Mouse (Mus musculus) midbrain, embryonic 11.5 days (tissue): ENCODE measurements at regions not wholly inside any gene's neighbourhood (a gene's known extent, or its start where the extent isn't known, plus 50 kb on each side); places are given as distances from the start of the nearest gene placed in this dataset.
A peak's percentile ranks its signal among the peaks of the same experiment; 100 is the strongest.

Experiments used
- ATAC-seq: fragments of 200-750 bp; cut with Nextera tagmentation; 2 replicates; pipeline ENCODE4 v1.8.0; 2017; ENCODE audit warnings: moderate TSS enrichment, moderate library complexity; ENCODE audit not compliant: low FRiP score
- DNase-seq: peaks from one replicate; pipeline ENCODE4 v3.0.0; 2015; ENCODE audit warnings: low spot score; ENCODE audit errors: missing footprints
- H3K27ac ChIP-seq: fragments of 300-500 bp; sonication (generic); 2 replicates; pipeline ENCODE4 v1.5.1; 2014; ENCODE audit warnings: low read depth, low read length
- H3K27me3 ChIP-seq: fragments of 300-500 bp; sonication (generic); 2 replicates; pipeline ENCODE4 v1.6.1; 2014; ENCODE audit warnings: mild to moderate bottlenecking, low read length, moderate library complexity, mixed read lengths; ENCODE audit not compliant: control insufficient read depth, insufficient read depth
- H3K36me3 ChIP-seq: fragments of 300-500 bp; sonication (generic); 2 replicates; pipeline ENCODE4 v1.6.1; 2014; ENCODE audit warnings: mild to moderate bottlenecking, low read length, moderate library complexity, mixed read lengths; ENCODE audit not compliant: control insufficient read depth, insufficient read depth
- H3K4me1 ChIP-seq: fragments of 300-500 bp; sonication (generic); 2 replicates; pipeline ENCODE4 v1.6.1; 2014; ENCODE audit warnings: low read length; ENCODE audit not compliant: control insufficient read depth, insufficient read depth
- H3K4me2 ChIP-seq: fragments of 300-500 bp; sonication (generic); 2 replicates; pipeline ENCODE4 v1.6.1; 2014; ENCODE audit warnings: mild to moderate bottlenecking, moderate library complexity
- H3K4me3 ChIP-seq: fragments of 300-500 bp; sonication (generic); 2 replicates; pipeline ENCODE4 v1.5.1; 2014; ENCODE audit warnings: low read depth, low read length
- H3K9ac ChIP-seq: fragments of 300-500 bp; sonication (generic); 2 replicates; pipeline ENCODE4 v1.6.1; 2014; ENCODE audit warnings: low read length
- H3K9me3 ChIP-seq: fragments of 300-500 bp; sonication (generic); 2 replicates; pipeline ENCODE4 v1.6.1; 2016; ENCODE audit warnings: low read length; ENCODE audit not compliant: control insufficient read depth
- WGBS: fragments of 180-500 bp; shearing (Covaris S2); extraction: QIAGEN DNeasy Blood & Tissue Kit; methylation state at CpG from one replicate; pipeline ENCODE4 v1.1.7; 2014; 5-methylcytosine and 5-hydroxymethylcytosine counted together

DNA sequence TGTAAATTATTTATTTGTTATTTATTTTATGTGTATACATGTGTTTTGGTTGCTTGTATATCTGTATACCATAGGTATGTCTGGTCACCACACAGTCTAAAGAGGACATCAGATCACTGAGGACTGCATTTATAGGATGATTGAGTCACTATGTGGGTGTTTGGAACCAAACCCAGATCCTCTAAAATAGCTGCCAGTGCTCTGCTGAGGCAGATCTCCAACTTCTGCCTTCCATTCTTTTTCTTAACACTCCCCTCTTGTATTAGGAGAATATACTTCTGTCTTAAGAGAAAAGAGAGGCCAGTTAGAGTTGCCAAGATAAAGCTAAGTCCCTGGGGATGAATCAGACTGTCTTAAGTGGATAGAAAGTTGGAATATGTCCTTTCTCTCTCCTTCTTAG, 424.2 kb downstream of the Cntn6 start:
- no peaks in the 10 kb centered on the region for H3K9me3 ChIP-seq
- no peaks in the 10 kb centered on the region for H3K4me1 ChIP-seq
- no peak for ATAC-seq
- H3K4me3 ChIP-seq: no peak overlapping the region
- H3K36me3 ChIP-seq: no peaks in the 10 kb centered on the region
- no peak overlapping the region for H3K9ac ChIP-seq
- H3K27ac ChIP-seq: no peak overlapping the region
- no peaks in the 10 kb centered on the region for H3K27me3 ChIP-seq
- DNase-seq: no peak
- no peak overlapping the region for H3K4me2 ChIP-seq

DNA sequence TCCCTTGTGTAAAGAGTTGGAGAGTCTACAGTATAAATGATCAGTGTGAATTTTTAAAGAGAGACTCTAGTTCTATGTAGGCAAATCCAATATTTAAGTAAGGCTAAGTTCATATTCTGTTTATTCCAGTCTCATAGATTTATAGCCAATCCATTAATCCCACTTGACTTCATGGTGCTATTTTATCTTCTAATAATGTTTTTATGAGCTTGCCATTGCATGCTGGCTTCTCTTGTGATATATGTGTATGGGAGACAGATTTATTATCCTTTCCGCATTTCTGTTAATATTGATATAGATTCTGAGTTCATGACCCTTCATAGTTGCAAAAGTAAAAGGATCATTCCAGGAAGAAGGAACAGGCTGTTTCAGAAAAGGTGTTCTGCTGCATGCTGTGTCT, 430.0 kb downstream of the Cntn6 start:
- Histone ChIP-seq H3K4me1 (no peaks in the 10 kb centered on the region), H3K4me3 (no peak overlapping the region), H3K9me3 (no peaks in the 10 kb centered on the region), H3K27ac (no peak overlapping the region), H3K27me3 (no peaks in the 10 kb centered on the region), H3K4me2 (no peak overlapping the region), H3K9ac (no peak overlapping the region), H3K36me3 (no peaks in the 10 kb centered on the region)
- WGBS: 96% methylated on average over 1 of the region's 1 CpGs
- ATAC-seq: no peak
- DNase-seq: no peak

DNA sequence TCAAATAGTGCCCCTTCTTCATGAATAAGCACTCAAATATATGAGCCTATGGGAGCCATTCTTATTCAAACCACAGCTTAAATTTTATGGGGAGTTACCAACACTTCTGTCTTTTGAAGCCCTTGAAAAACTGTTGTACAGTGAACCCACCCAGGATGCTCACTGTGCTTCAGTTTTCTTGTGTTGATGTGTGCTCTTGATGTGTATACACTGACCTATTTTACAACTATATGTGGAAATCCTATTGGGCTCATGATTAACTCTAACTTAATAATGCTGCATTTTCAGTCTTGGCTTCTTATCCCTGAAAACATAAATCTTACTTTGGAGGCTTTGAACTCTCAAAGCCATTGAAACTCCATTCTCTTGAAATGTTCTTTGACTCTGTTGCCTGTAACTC, 433.5 kb downstream of the Cntn6 start:
- no peak overlapping the region for H3K9ac ChIP-seq
- H3K4me3 ChIP-seq: no peak overlapping the region
- H3K4me2 ChIP-seq: no peak overlapping the region
- no peaks in the 10 kb centered on the region for H3K36me3 ChIP-seq
- H3K4me1 ChIP-seq: no peaks in the 10 kb centered on the region
- no peaks in the 10 kb centered on the region for H3K27me3 ChIP-seq
- no peak for DNase-seq
- no peaks in the 10 kb centered on the region for H3K9me3 ChIP-seq
- no peak for ATAC-seq
- no peak overlapping the region for H3K27ac ChIP-seq

DNA sequence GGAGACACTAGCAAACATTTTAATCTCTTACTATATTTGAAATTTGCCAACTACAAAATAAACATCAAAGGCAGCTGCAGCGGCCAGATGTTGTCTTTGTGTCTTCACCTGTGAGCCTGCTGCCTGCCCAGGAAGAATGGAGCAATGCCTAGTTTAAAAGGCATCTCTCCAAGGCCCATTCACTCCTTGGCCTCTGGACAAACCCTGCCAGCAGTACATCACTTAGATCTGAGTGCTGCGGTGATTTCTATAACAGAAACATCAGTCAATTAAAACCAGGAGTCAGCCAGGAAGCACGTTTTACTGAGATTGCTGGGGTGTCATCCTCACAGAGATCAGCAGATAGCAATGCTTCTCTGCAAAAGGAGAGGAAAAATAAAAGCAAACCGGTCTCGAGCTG, 437.7 kb downstream of the Cntn6 start:
- H3K27ac ChIP-seq: no peak overlapping the region
- no peak overlapping the region for H3K4me2 ChIP-seq
- H3K9me3 ChIP-seq: no peaks in the 10 kb centered on the region
- H3K36me3 ChIP-seq: no peaks in the 10 kb centered on the region
- H3K9ac ChIP-seq: no peak overlapping the region
- ATAC-seq (no peak), DNase-seq (no peak)
- no peaks in the 10 kb centered on the region for H3K27me3 ChIP-seq
- no peak overlapping the region for H3K4me3 ChIP-seq
- 77% methylated on average over 5 of the region's 5 CpGs for WGBS
- H3K4me1 ChIP-seq: no peaks in the 10 kb centered on the region

DNA sequence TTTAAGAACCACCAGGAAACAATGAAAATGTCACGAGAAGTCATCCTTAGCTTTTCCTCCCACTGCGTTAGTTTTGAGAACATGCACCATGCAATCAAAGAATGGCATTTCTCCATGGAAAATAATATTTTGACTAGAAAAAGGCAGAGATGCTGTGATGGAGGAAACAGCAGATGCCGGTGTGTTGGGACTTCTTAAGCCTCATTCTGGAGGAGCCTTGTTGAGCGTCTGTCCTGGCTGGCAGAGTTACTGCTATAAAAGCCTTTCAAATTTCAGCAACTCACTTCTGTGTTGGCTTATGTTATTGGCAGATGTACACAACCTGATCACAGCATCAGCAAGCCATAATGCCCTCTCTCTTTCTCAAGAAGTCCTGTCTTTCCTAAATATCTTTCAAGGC, 439.6 kb downstream of the Cntn6 start:
- H3K36me3 ChIP-seq: no peaks in the 10 kb centered on the region
- no peak overlapping the region for H3K27ac ChIP-seq
- DNase-seq: no peak
- H3K9me3 ChIP-seq: no peaks in the 10 kb centered on the region
- H3K4me3 ChIP-seq: no peak overlapping the region
- no peak overlapping the region for H3K9ac ChIP-seq
- no peak overlapping the region for H3K4me2 ChIP-seq
- no peaks in the 10 kb centered on the region for H3K4me1 ChIP-seq
- no peaks in the 10 kb centered on the region for H3K27me3 ChIP-seq
- WGBS: 93% methylated on average over 4 of the region's 4 CpGs
- ATAC-seq: no peak

DNA sequence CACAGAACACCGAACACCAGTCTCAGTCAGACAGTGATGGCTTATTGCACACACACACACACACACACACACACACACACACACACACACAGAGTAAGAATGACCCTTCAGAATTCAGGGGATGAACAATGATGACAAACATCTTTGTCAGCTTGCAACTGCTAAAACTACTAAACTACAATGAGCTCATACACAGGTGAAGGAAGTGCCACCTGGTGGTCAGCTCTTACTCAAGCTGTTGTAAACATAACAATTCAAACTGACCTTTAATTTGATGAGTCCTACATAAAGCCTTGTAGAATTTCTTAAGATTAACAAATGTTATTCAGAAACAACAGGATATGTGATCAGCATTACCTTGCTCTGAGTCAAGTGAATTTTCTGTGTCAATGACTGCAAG, 446.5 kb downstream of the Cntn6 start:
- Histone ChIP-seq H3K4me3 (no peak overlapping the region), H3K4me1 (no peaks in the 10 kb centered on the region), H3K27me3 (no peaks in the 10 kb centered on the region), H3K27ac (no peak overlapping the region), H3K36me3 (no peaks in the 10 kb centered on the region), H3K9me3 (no peaks in the 10 kb centered on the region), H3K9ac (no peak overlapping the region), H3K4me2 (no peak overlapping the region)
- no peak for DNase-seq
- 94% methylated on average over 1 of the region's 1 CpGs for WGBS
- 0 out of 2 replicates have a peak, but pooled peaks have one; percentile 7 for ATAC-seq

DNA sequence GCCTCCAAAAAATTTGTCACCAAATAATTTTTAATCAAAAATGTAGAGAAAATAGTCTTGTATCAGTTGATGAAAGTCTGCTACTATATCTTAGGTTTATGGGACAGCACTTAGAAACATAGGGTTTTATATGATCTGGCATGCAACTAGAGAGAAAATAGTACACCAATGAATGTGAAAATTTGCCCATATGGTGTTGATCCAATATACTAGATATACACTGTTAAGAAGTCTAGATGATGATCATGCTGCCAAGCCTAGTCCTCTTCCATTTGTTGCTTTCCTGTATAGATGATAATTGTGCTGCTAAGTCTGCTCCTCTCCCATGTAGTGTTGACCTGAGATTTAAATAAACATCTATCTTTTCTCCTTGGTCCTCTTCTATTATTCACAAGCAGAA, 481.9 kb downstream of the Cntn6 start:
- Histone ChIP-seq H3K4me2 (no peak overlapping the region), H3K9ac (no peak overlapping the region), H3K4me1 (no peaks in the 10 kb centered on the region), H3K27me3 (no peaks in the 10 kb centered on the region), H3K4me3 (no peak overlapping the region), H3K36me3 (no peaks in the 10 kb centered on the region), H3K27ac (no peak overlapping the region), H3K9me3 (no peaks in the 10 kb centered on the region)
- ATAC-seq (no peak), DNase-seq (no peak)

DNA sequence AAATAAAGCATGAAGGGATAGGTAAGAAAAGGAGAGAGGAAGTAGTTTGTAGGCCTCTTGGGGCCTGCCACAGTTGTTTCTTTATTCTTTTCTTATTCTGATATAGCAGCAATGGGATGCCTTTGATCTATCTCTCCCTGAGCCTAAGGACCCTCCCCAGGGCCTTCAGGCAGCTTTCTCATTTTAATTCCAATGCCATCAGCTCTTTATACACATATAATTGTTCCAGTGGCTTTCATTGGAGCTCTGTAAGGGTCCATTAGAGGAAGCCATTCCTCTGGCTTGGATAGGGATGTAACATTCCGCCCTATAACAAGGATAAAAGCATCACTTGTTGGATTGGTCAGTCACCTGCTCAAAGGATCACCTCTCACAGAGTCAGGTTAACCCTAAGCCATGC, 491.6 kb downstream of the Cntn6 start:
- no peaks in the 10 kb centered on the region for H3K9me3 ChIP-seq
- ATAC-seq: 0 out of 2 replicates have a peak, but pooled peaks have one; percentile 35
- 37% methylated on average over 1 of the region's 1 CpGs for WGBS

DNA sequence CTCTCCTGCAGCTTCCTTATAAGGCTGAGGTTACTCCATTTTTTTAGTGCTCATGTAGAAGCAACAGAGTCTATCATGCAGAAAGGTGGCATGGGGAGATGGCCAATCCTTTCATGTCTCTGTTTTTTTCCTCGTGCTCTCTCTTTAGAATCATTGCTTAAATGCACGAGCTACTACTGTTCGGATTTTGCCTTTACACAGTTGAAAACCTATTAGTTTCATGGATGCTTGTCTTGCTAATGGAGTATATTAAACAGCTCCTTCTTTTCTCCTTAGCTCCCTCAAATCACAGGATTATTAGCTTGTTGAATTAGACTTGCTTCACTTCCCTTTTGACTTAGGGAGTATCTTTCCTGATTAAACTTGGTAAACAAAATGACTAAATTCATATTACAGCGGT, 497.3 kb downstream of the Cntn6 start:
- ATAC-seq (no peak), DNase-seq (no peak)
- Histone ChIP-seq H3K4me3 (no peak overlapping the region), H3K27me3 (no peaks in the 10 kb centered on the region), H3K36me3 (no peaks in the 10 kb centered on the region), H3K27ac (no peak overlapping the region), H3K9ac (no peak overlapping the region), H3K9me3 (no peaks in the 10 kb centered on the region), H3K4me1 (no peaks in the 10 kb centered on the region), H3K4me2 (no peak overlapping the region)
- 84% methylated on average over 4 of the region's 4 CpGs for WGBS

More for the DNA sequence above, 491.6 kb downstream of the Cntn6 start:
- Histone ChIP-seq H3K36me3 (no peaks in the 10 kb centered on the region), H3K27me3 (no peaks in the 10 kb centered on the region), H3K27ac (no peak overlapping the region), H3K4me1 (no peaks in the 10 kb centered on the region), H3K4me2 (no peak overlapping the region), H3K4me3 (no peak overlapping the region), H3K9ac (no peak overlapping the region)
- DNase-seq: no peak

DNA sequence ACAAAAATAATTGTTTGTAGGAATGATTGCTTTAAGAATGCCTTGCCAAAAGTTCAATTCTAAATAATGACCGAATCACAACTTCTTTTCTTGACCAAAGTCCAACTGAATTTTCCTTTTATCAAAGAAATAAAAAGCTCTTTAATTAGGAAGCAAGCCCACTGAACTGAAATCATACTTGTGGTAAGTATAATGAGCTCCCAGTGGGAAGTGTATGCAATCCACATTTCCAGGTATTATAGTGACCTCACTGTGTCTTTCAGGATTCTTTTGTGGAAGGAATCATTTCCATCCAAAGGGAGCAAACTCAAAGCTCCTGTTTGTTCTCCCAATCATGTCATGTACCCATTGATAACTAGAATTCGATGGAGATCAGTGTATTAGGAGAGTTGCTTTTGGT, 497.8 kb downstream of the Cntn6 start:
- Histone ChIP-seq H3K4me1 (no peaks in the 10 kb centered on the region), H3K36me3 (no peaks in the 10 kb centered on the region), H3K27ac (no peak overlapping the region), H3K4me3 (no peak overlapping the region), H3K9ac (no peak overlapping the region), H3K9me3 (no peaks in the 10 kb centered on the region), H3K4me2 (no peak overlapping the region), H3K27me3 (no peaks in the 10 kb centered on the region)
- 80% methylated on average over 2 of the region's 2 CpGs for WGBS
- no peak for DNase-seq
- ATAC-seq: no peak
